Mouse (Mus musculus) heart, embryonic 11.5 days (tissue): Measurements from ENCODE around the gene Itgad. TPM values are rescaled to one million over a fixed set of nuclear protein-coding genes. Genes with fewer than 3 reads are reported as not detected.
"Not testable (repeated sequence)": the region's sequence is repeated elsewhere in the genome, so short reads cannot be mapped to it uniquely, and the experiment has no call there.

Experiments used
- ATAC-seq: fragments of 200-750 bp; cut with Nextera tagmentation; replicated peaks from 2 replicates; pipeline ENCODE4 v1.8.0; 2017; ENCODE audit warnings: moderate library complexity; ENCODE audit not compliant: insufficient number of reproducible peaks, low FRiP score, low TSS enrichment
- H3K27ac ChIP-seq: fragments of 300-500 bp; sonication (generic); 2 replicates; pipeline ENCODE4 v1.5.1; 2014; ENCODE audit warnings: mild to moderate bottlenecking, low read depth, low read length
- H3K27me3 ChIP-seq: fragments of 300-500 bp; sonication (generic); 2 replicates; pipeline ENCODE4 v1.6.1; 2014; ENCODE audit warnings: mild to moderate bottlenecking, low read length, mixed read lengths; ENCODE audit not compliant: control insufficient read depth, insufficient read depth
- H3K36me3 ChIP-seq: fragments of 300-500 bp; sonication (generic); 2 replicates; pipeline ENCODE4 v1.6.1; 2014; ENCODE audit warnings: mild to moderate bottlenecking, low read length, moderate library complexity, mixed read lengths; ENCODE audit not compliant: control insufficient read depth, insufficient read depth
- H3K4me1 ChIP-seq: fragments of 300-500 bp; sonication (generic); 2 replicates; pipeline ENCODE4 v1.6.1; 2014; ENCODE audit warnings: low read length; ENCODE audit not compliant: control insufficient read depth, insufficient read depth
- H3K4me2 ChIP-seq: fragments of 300-500 bp; sonication (generic); 2 replicates; pipeline ENCODE4 v1.6.1; 2014; ENCODE audit warnings: mild to moderate bottlenecking, moderate library complexity
- H3K4me3 ChIP-seq: fragments of 300-500 bp; sonication (generic); 2 replicates; pipeline ENCODE4 v1.5.1; 2014; ENCODE audit warnings: low read depth, low read length
- H3K9ac ChIP-seq: fragments of 300-500 bp; sonication (generic); 2 replicates; pipeline ENCODE4 v1.6.1; 2014; ENCODE audit warnings: mild to moderate bottlenecking, low read depth, low read length, moderate library complexity
- H3K9me3 ChIP-seq: fragments of 300-500 bp; sonication (generic); replicated peaks from 2 replicates; pipeline ENCODE4 v1.6.1; 2016; ENCODE audit warnings: low read length; ENCODE audit not compliant: control insufficient read depth
- WGBS: fragments of 180-500 bp; shearing (Covaris S2); extraction: QIAGEN DNeasy Blood & Tissue Kit; methylation state at CpG from one replicate; pipeline ENCODE4 v1.1.7; 2014; ENCODE audit not compliant: insufficient replicate concordance; 5-methylcytosine and 5-hydroxymethylcytosine counted together
- polyA plus RNA-seq: library from polyadenylated mRNA; unstranded; fragments of >200 nt; fragmentation: Nextera tagmentation; extraction: Ambion mirVana; gene quantifications from 2 replicates; pipeline ENCODE4 v1.2.1, GENCODE M21; 2014

The Itgad gene
- polyA plus RNA-seq, 1 experiment from 2014 or later = not detected

DNA sequence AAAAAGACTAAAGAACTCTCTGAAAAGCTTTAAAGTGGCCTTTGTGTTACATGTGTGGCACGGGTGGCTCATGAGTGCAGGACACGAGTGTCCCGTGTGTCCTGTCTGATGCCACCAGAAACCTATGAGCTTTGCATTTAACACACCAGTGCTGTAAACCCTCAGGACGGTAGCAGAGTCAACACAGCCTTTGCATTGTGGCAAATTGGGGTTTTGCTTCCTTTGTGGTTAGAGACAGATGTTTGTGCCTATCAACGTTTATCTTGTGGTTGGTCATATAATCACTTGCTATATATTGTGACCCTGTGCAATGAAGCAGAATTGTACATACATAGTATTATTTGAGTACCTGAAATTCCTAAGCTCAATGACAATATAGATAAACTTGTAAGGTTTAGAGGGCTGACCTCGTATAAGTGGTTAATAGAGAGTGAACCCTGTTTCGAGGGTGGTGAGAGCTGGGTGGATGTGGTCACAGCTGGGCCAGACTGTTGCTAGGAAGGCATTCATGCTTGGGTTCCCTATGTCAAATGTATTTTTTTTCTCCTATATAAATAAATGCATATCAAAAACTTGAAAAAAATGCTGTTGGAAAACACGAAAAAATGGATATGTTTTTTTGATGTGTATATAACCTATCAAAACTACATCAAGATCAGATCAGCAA, 4.6 kb downstream of the Itgad start:
- not testable (repeated sequence) for H3K27ac ChIP-seq, H3K9ac ChIP-seq, H3K4me1 ChIP-seq, H3K4me2 ChIP-seq, H3K4me3 ChIP-seq, H3K9me3 ChIP-seq, ATAC-seq, H3K27me3 ChIP-seq, H3K36me3 ChIP-seq
- WGBS = 79% methylated on average over 7 of the region's 8 CpGs

DNA sequence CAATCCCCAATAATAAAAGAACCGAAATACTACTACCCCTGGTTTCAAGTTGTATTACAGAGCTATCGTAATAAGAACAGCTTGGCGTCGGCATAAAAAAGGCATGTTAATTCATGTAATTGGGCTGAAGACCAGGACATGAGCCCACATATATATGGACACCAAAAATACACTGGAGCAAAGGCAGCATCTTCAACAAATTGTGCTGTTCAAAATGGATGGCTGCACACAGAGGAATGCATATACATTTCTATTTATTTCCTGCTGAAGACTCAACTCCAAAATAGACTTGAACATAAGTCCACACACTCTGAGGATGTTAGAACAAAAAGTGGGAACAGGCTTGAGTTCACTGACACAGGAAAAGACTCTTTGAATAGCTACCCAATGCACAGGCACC, 9.8 kb downstream of the Itgad start:
- H3K27me3 ChIP-seq = no peaks in the 10 kb centered on the region
- no peaks in the 10 kb centered on the region for H3K36me3 ChIP-seq
- 85% methylated on average over 4 of the region's 4 CpGs for WGBS
- no peak for ATAC-seq
- H3K4me3 ChIP-seq = no peak overlapping the region
- H3K4me1 ChIP-seq = no peaks in the 10 kb centered on the region
- no peak overlapping the region for H3K9ac ChIP-seq
- H3K9me3 ChIP-seq = no peaks in the 10 kb centered on the region
- H3K27ac ChIP-seq = no peak overlapping the region
- H3K4me2 ChIP-seq = no peak overlapping the region

DNA sequence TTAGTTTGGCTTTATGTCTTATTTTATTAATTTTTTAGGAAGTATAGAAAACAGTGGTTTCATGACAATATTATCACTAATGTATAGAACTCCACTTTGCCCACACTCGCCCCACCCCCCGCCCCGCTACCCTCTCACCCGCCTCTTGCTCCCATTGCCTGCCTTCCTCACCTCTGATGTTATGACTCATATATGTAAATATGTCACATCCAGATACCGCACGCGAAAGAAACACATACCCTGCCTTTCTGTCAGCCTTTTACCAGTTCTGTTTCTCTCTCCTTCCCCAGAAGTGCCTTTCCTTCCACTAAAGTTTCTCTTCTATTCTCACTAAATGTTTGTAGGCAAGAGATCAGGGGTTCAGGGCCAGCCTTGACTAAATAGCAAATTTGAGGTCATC, 12.2 kb downstream of the Itgad start:
- Histone ChIP-seq H3K27ac (no peak overlapping the region), H3K4me1 (no peaks in the 10 kb centered on the region), H3K9me3 (no peaks in the 10 kb centered on the region), H3K27me3 (no peaks in the 10 kb centered on the region), H3K4me3 (no peak overlapping the region), H3K9ac (no peak overlapping the region), H3K4me2 (no peak overlapping the region), H3K36me3 (no peaks in the 10 kb centered on the region)
- no peak for ATAC-seq
- 80% methylated on average over 7 of the region's 7 CpGs for WGBS

DNA sequence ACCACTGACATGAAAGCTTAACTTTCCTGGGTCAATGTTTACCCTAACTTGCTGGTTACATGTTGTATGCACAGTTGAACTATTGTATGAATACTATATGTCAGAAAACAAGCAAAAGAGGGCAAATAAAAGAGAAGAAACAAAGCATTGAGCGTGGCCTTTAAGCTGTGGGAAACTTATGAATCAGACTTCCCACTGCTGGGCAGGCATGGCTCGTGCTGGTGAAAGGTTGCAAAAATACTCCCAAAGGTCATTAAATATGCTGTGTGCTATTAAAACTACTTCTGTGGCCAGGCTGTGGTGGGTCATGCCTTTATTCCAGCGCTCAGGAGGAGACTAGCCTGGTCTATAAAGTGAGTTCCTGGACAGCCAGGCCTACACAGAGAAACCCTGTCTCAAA, 15.8 kb downstream of the Itgad start:
- WGBS = 80% methylated on average over 3 of the region's 3 CpGs
- no peak overlapping the region for H3K4me2 ChIP-seq
- no peak for ATAC-seq
- H3K36me3 ChIP-seq = no peaks in the 10 kb centered on the region
- H3K27ac ChIP-seq = no peak overlapping the region
- no peak overlapping the region for H3K9ac ChIP-seq
- no peaks in the 10 kb centered on the region for H3K27me3 ChIP-seq
- no peaks in the 10 kb centered on the region for H3K9me3 ChIP-seq
- no peak overlapping the region for H3K4me3 ChIP-seq
- no peaks in the 10 kb centered on the region for H3K4me1 ChIP-seq

- Histone ChIP-seq H3K27ac (no peak overlapping the region), H3K4me3 (no peak overlapping the region), H3K4me1 (no peaks in the 10 kb centered on the region), H3K9ac (no peak overlapping the region), H3K36me3 (no peaks in the 10 kb centered on the region), H3K9me3 (no peaks in the 10 kb centered on the region), H3K4me2 (no peak overlapping the region), H3K27me3 (no peaks in the 10 kb centered on the region; the same call in 1 of the 2 replicates)
- ATAC-seq = no peak
- 51% methylated on average over 2 of the region's 2 CpGs for WGBS
Observed at GRCm38 (mm10) chr7:128178385-128178784, 24.2 kb downstream of the Itgad start.

- H3K9ac ChIP-seq = no peak overlapping the region
- no peak overlapping the region for H3K27ac ChIP-seq
- no peaks in the 10 kb centered on the region for H3K9me3 ChIP-seq
- no peak overlapping the region for H3K4me3 ChIP-seq
- no peaks in the 10 kb centered on the region for H3K36me3 ChIP-seq
- WGBS = 72% methylated on average over 7 of the region's 7 CpGs
- no peak overlapping the region for H3K4me2 ChIP-seq
- ATAC-seq = no peak
- no peaks in the 10 kb centered on the region for H3K4me1 ChIP-seq
- no peaks in the 10 kb centered on the region; the same call in 1 of the 2 replicates for H3K27me3 ChIP-seq
Observed at GRCm38 (mm10) chr7:128180126-128180525, 25.9 kb downstream of the Itgad start.

DNA sequence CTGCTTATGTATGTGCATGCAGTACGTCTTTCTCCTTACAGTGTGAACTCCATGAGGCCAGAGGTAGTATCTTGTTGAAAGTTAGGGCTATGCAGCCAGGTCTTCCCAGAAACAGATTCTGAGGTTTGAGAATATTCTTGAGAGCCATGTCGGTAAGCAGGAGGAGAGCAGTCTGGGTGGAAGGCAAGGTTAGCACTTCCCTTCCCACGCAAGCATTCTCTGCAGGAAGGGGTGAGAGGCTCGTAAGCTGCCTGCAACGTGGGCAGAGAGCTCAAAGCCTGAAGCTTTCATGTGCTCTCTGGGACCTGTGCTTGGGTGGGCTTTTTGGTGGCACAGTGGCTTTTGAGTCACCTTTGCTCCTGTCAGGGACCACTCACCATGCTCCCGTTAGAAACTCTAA, 26.4 kb downstream of the Itgad start:
- Histone ChIP-seq H3K4me1 (no peaks in the 10 kb centered on the region), H3K9me3 (no peaks in the 10 kb centered on the region), H3K4me2 (no peak overlapping the region), H3K4me3 (no peak overlapping the region), H3K36me3 (no peaks in the 10 kb centered on the region), H3K9ac (no peak overlapping the region), H3K27me3 (no peaks in the 10 kb centered on the region), H3K27ac (no peak overlapping the region)
- ATAC-seq = no peak
- WGBS = 63% methylated on average over 6 of the region's 6 CpGs

DNA sequence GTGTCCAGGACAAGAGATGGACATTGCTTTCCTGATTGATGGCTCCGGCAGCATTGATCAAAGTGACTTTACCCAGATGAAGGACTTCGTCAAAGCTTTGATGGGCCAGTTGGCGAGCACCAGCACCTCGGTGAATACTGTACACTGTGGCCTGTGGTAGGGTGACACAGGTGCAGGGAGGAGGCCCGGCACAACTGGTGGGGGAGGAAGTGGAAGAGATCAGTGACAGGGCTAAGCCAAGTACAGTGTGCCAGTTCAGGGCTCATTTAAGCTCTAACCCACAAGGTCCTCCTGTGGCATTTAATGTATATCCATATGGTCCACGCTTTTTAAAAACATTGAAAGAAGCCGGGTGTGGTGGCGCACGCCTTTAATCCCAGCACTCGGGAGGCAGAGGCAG, 27.5 kb downstream of the Itgad start:
- 85% methylated on average over 10 of the region's 10 CpGs for WGBS
- ATAC-seq = no peak
- Histone ChIP-seq H3K4me2 (no peak overlapping the region), H3K9ac (no peak overlapping the region), H3K36me3 (no peaks in the 10 kb centered on the region), H3K9me3 (no peaks in the 10 kb centered on the region), H3K27me3 (no peaks in the 10 kb centered on the region), H3K4me3 (no peak overlapping the region), H3K27ac (no peak overlapping the region), H3K4me1 (no peaks in the 10 kb centered on the region)

DNA sequence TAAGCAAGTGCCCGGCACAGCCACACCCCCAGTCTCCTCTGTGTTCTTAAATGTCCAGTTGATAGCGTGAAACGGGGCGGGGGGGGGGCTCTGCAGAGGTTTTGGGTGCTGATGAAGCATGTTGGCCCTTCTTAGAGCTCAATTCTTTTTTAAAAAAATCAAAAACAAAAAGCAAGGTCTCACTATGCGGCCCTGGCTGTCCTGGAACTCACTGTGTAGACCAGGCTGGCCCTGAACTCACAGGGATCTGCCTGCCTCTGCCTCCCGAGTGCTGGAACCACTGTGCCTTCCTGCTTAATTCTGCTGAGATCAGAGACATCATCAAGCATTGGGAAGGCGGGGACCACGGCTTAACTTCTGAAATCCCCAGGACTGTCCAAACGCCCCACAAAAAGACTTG, 47.4 kb downstream of the Itgad start:
- WGBS = 86% methylated on average over 9 of the region's 9 CpGs
- H3K27ac ChIP-seq = no peak overlapping the region
- no peak overlapping the region for H3K4me3 ChIP-seq
- ATAC-seq = no peak
- no peak overlapping the region for H3K4me2 ChIP-seq
- no peaks in the 10 kb centered on the region for H3K9me3 ChIP-seq
- no peaks in the 10 kb centered on the region for H3K36me3 ChIP-seq
- no peaks in the 10 kb centered on the region for H3K27me3 ChIP-seq
- H3K4me1 ChIP-seq = no peaks in the 10 kb centered on the region
- H3K9ac ChIP-seq = no peak overlapping the region
